Mouse (Mus musculus) left cerebral cortex, postnatal 36 days (tissue): Measurements from ENCODE around the gene Hepacam. TPM values are rescaled to one million over a fixed set of nuclear protein-coding genes. Genes with fewer than 3 reads are reported as not detected.

Experiments
- DNase-seq, 2 experiments: peaks; one replicate each; pipeline ENCODE4 v3.0.0; 2021 to 2022; ENCODE audit warnings: low spot score in 2 of 2, mixed read lengths in 1 of 2
- intact Hi-C: fragments of 180-260 bp; cut with DNase I; formaldehyde crosslinking; loops from one replicate; pipeline ENCODE4 v1.15.1; 2025
- total RNA-seq, 2 experiments: library from RNA; stranded (reverse); gene quantifications; 2 replicates each; pipeline ENCODE4 v1.2.3; 2021

Gene Hepacam
- 10 to 100 TPM; 62.8 to 64.3 TPM for total RNA-seq

- intact Hi-C loops, result no loop called here
Observed at GRCm38 (mm10) chr9:37367301-37368080, at the start of gene Hepacam. Gene Hepacam (plus strand): TSS chr9:37367351.

GRCm38 (mm10) chr9:37329456-37329855 lies 37.7 kb upstream of the Hepacam start:
- intact Hi-C loops, result loop anchor here (5.0 kb wide), 3 partner anchors 72 to 432 kb away; partner anchors contain the start of gene Slc37a2
- no peak for DNase-seq

More at GRCm38 (mm10) chr9:37367301-37368080, at the start of gene Hepacam:
- DNase-seq, result no peak

- intact Hi-C loops, result no loop called here
- no peak for DNase-seq
Observed at GRCm38 (mm10) chr9:37345406-37345805, 21.7 kb upstream of the Hepacam start.

GRCm38 (mm10) chr9:37347184-37347987 lies 19.8 kb upstream of the Hepacam start:
- DNase-seq, result no peak
- intact Hi-C loops, result no loop called here

- peak; percentile 97 for DNase-seq
- intact Hi-C loops, result no loop called here
Observed at GRCm38 (mm10) chr9:37347988-37348642, 19.0 kb upstream of the Hepacam start, which contains the start of gene Ccdc15. Gene Ccdc15 (minus strand): TSS chr9:37348432.

- intact Hi-C loops, result no loop called here
- DNase-seq, result no peak
Observed at GRCm38 (mm10) chr9:37349050-37349449, 18.1 kb upstream of the Hepacam start.

- intact Hi-C loops, result no loop called here
- DNase-seq, result no peak
Observed at GRCm38 (mm10) chr9:37351266-37351665, 15.9 kb upstream of the Hepacam start.

GRCm38 (mm10) chr9:37354485-37354884 lies 12.7 kb upstream of the Hepacam start:
- intact Hi-C loops, result no loop called here
- DNase-seq, result no peak

GRCm38 (mm10) chr9:37358713-37359330 lies 8.3 kb upstream of the Hepacam start:
- intact Hi-C loops, result no loop called here
- no peak for DNase-seq

- intact Hi-C loops, result no loop called here
- peak; percentile 65 to 70 for DNase-seq
Observed at GRCm38 (mm10) chr9:37359331-37360220, 7.6 kb upstream of the Hepacam start.

GRCm38 (mm10) chr9:37362084-37362483 lies 5.1 kb upstream of the Hepacam start:
- intact Hi-C loops, result no loop called here
- DNase-seq, result no peak

- no peak for DNase-seq
- intact Hi-C loops, result no loop called here
Observed at GRCm38 (mm10) chr9:37362881-37363280, 4.3 kb upstream of the Hepacam start.

- DNase-seq, result no peak
- intact Hi-C loops, result no loop called here
Observed at GRCm38 (mm10) chr9:37363551-37363950, 3.6 kb upstream of the Hepacam start.

- no peak for DNase-seq
- intact Hi-C loops, result no loop called here
Observed at GRCm38 (mm10) chr9:37364392-37364791, 2.8 kb upstream of the Hepacam start.

GRCm38 (mm10) chr9:37365706-37366105 lies 1.4 kb upstream of the Hepacam start:
- intact Hi-C loops, result no loop called here
- no peak for DNase-seq

- intact Hi-C loops, result no loop called here
- DNase-seq, result no peak
Observed at GRCm38 (mm10) chr9:37368081-37368830, 1.1 kb downstream of the Hepacam start.

- no peak for DNase-seq
- intact Hi-C loops, result no loop called here
Observed at GRCm38 (mm10) chr9:37368860-37369259, 1.7 kb downstream of the Hepacam start.

- intact Hi-C loops, result no loop called here
- no peak for DNase-seq
Observed at GRCm38 (mm10) chr9:37371232-37371801, 4.2 kb downstream of the Hepacam start.
